Mouse (Mus musculus) small intestine, adult 2 months (tissue): Measurements from ENCODE around the gene Kras. TPM values are rescaled to one million over a fixed set of nuclear protein-coding genes. Genes with fewer than 3 reads are reported as not detected.

ENCODE experiments used
- H3K27ac ChIP-seq: fragments of 200-500 bp; 2 replicates; pipeline ENCODE4 v1.5.1; 2012; ENCODE audit warnings: low read depth, low read length, control low read depth, inconsistent platforms; ENCODE audit not compliant: insufficient read depth
- H3K27me3 ChIP-seq: fragments of 200-500 bp; 2 replicates; pipeline ENCODE4 v1.6.1; 2012; ENCODE audit warnings: mild to moderate bottlenecking, moderate library complexity, low read length, inconsistent platforms; ENCODE audit not compliant: control insufficient read depth, insufficient read depth
- H3K36me3 ChIP-seq: fragments of 200-500 bp; 2 replicates; pipeline ENCODE4 v1.6.1; 2012; ENCODE audit warnings: mild to moderate bottlenecking, low read length, control low read depth, inconsistent platforms; ENCODE audit not compliant: control insufficient read depth, insufficient read depth
- H3K4me1 ChIP-seq: fragments of 200-500 bp; 2 replicates; pipeline ENCODE4 v1.6.1; 2012; ENCODE audit warnings: low read length, inconsistent platforms, mixed read lengths; ENCODE audit not compliant: control insufficient read depth, insufficient read depth, insufficient read length
- H3K4me3 ChIP-seq: fragments of 200-500 bp; 2 replicates; pipeline ENCODE4 v1.5.1; 2012; ENCODE audit warnings: low read depth, mild to moderate bottlenecking, control low read depth, inconsistent platforms, low read length, moderate library complexity
- CTCF ChIP-seq: fragments of 200-500 bp; IDR thresholded peaks from 2 replicates; pipeline ENCODE4 v1.5.1; 2012; ENCODE audit warnings: low read depth, mild to moderate bottlenecking, control low read depth, inconsistent platforms, low read length, moderate library complexity, mixed read lengths; ENCODE audit not compliant: insufficient replicate concordance, insufficient read length; ENCODE audit errors: extremely low read depth
- POLR2A ChIP-seq: fragments of 200-500 bp; IDR thresholded peaks from 2 replicates; pipeline ENCODE4 v1.6.1; 2012; ENCODE audit warnings: low read depth, mild to moderate bottlenecking, control low read depth, inconsistent platforms, low read length, moderate library complexity
- WGBS: fragments of 180-500 bp; shearing (Covaris S2); methylation state at CpG from one replicate; pipeline ENCODE4 v1.1.7; 2018; 5-methylcytosine and 5-hydroxymethylcytosine counted together
- polyA plus RNA-seq: library from polyadenylated mRNA; depleted of rRNA; stranded (reverse); fragments of >200 nt; gene quantifications from 2 replicates; pipeline ENCODE4 v1.2.3, GENCODE M21; 2012

Gene Kras
- polyA plus RNA-seq, 1 experiment: 26.3 TPM

GRCm38 (mm10) chr6:145269313-145269845 lies 19.3 kb upstream of the Kras start:
- Histone ChIP-seq H3K4me3 (no peak overlapping the region), H3K4me1 (no peaks in the 10 kb centered on the region; the same call in 1 of the 2 replicates), H3K36me3 (no peaks in the 10 kb centered on the region), H3K27ac (no peak overlapping the region), H3K27me3 (no peaks in the 10 kb centered on the region)
- TF ChIP-seq POLR2A (no peak), CTCF (no peak)
- 83% methylated on average over 4 of the region's 4 CpGs for WGBS

GRCm38 (mm10) chr6:145267692-145268091 lies 17.7 kb upstream of the Kras start:
- TF ChIP-seq POLR2A: no peak
- TF ChIP-seq CTCF: no peak
- no peaks in the 10 kb centered on the region for H3K27me3 ChIP-seq
- H3K4me3 ChIP-seq: no peak overlapping the region
- H3K36me3 ChIP-seq: no peaks in the 10 kb centered on the region
- H3K27ac ChIP-seq: no peak overlapping the region
- WGBS: 57% methylated on average over 6 of the region's 6 CpGs
- no peaks in the 10 kb centered on the region for H3K4me1 ChIP-seq

DNA sequence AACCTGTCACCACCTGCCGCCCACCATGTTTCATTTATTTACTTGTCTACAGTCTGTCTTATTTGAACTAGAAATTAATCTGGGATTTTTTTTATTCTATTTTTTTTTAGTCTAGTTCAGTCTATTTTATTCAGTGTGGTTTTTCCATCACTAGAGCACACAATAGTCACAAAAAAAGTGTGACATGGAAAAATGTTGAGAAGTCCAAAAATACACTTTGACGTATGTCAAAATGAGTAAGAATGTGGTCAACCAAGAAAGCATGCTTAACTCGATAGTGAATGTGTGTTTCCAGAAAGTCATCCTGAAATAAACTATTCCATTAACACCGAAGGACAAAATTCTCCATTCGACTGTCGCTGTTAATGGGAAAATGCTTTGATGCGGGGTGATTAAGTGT lies 12.3 kb upstream of the Kras start:
- H3K36me3 ChIP-seq: no peaks in the 10 kb centered on the region
- H3K27ac ChIP-seq: no peak overlapping the region
- H3K4me3 ChIP-seq: no peak overlapping the region
- H3K4me1 ChIP-seq: no peaks in the 10 kb centered on the region
- 94% methylated on average over 7 of the region's 7 CpGs for WGBS
- H3K27me3 ChIP-seq: no peaks in the 10 kb centered on the region
- TF ChIP-seq POLR2A (no peak), CTCF (no peak)

GRCm38 (mm10) chr6:145256701-145257073 lies 6.6 kb upstream of the Kras start:
- TF ChIP-seq POLR2A (no peak), CTCF (no peak)
- H3K27me3 ChIP-seq: no peaks in the 10 kb centered on the region
- peaks cover 6% of the 10 kb centered on the region; the same call in 1 of the 2 replicates for H3K4me1 ChIP-seq
- H3K36me3 ChIP-seq: no peaks in the 10 kb centered on the region
- no peak overlapping the region for H3K4me3 ChIP-seq
- WGBS: 20% methylated on average over 2 of the region's 2 CpGs
- H3K27ac ChIP-seq: no peak overlapping the region

GRCm38 (mm10) chr6:145255952-145256700 lies 6.1 kb upstream of the Kras start:
- no peaks in the 10 kb centered on the region for H3K36me3 ChIP-seq
- no peaks in the 10 kb centered on the region for H3K27me3 ChIP-seq
- no peak overlapping the region for H3K4me3 ChIP-seq
- WGBS: 25% methylated on average over 13 of the region's 13 CpGs
- no peak overlapping the region for H3K27ac ChIP-seq
- peaks cover 6% of the 10 kb centered on the region; the same call in 1 of the 2 replicates for H3K4me1 ChIP-seq
- TF ChIP-seq CTCF (no peak), POLR2A (no peak)

GRCm38 (mm10) chr6:145250820-145251219 lies 781 bp upstream of the Kras start:
- 18% methylated on average over 16 of the region's 16 CpGs for WGBS
- TF ChIP-seq POLR2A (no peak), CTCF (no peak)
- H3K4me1 ChIP-seq: peaks cover 4% of the 10 kb centered on the region; the same call in 1 of the 2 replicates
- H3K27ac ChIP-seq: peak overlapping the region; percentile 14; the same call in 1 of the 2 replicates
- no peaks in the 10 kb centered on the region for H3K27me3 ChIP-seq
- H3K4me3 ChIP-seq: peak overlapping the region; percentile 71
- peaks cover 6% of the 10 kb centered on the region for H3K36me3 ChIP-seq
